Comparison of ENCODE assay signal across 21 mouse cellular contexts in the genomic region with DNA sequence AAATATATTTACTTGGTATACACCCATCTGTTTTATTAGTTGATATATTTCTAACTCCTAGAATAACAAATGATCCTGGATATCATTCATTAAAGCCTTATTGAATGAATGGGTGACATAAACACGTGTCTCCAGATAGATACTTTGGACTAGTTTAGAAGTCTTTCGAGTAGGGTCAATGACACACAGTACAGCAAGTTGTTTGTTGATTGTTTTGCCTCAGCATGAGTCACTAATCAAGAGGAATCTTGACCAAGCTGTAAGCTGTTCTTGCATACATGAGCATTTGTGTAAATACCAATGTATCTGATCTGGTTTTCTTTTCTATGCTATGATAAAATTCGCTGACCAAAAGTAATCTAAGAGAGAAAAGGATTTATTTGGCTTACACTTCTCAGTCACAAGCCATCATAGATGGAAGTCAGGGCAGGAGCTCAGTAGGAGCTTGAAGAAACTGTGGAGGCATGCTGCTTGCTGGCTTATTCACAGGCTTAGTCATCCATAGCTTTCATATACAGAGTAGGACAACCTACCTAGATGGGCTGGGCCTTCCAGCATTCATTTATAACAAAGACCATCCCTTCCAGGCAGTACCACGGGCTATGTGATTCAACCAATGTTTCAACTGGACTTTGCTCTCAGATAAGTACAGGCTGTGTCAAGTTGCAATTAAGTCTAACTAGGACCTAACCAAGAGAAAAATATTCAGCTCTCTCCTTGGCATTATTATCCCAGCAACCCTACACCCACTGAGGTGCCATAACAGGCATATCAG.
A peak's percentile ranks its signal among the peaks of the same experiment; 100 is the strongest.
DNase-seq lines count a peak whose midpoint lies in the region; ATAC-seq and TF ChIP-seq lines count a peak whose summit lies in the region.
"Had no signal": no experiment of that assay in that cellular context is flagged by ENCODE, and none has a peak within 500 bp of the region (broad histone marks: within the 10 kb centered on the region; RNA-seq: fewer than 3 reads in every experiment).

No protein-coding gene starts in this region.

- H3K27me3 ChIP-seq in kidney, adult 2 months (replicated peaks; ENCODE audit: control insufficient read depth, insufficient read depth, low read length), result no peaks in the 10 kb centered on the region
- H3K27me3 ChIP-seq in intestine, embryonic 15.5 days (replicated peaks), result no peaks in the 10 kb centered on the region
- H3K27me3 ChIP-seq in stomach, embryonic 15.5 days (replicated peaks), result no peaks in the 10 kb centered on the region
- H3K27me3 ChIP-seq: heart, embryonic 15.5 days had no signal

- H3K9ac ChIP-seq in intestine, embryonic 15.5 days, result no peak overlapping the region
- H3K9ac ChIP-seq in stomach, embryonic 15.5 days, result no peak overlapping the region
- H3K9ac ChIP-seq: heart, embryonic 15.5 days; hindbrain, embryonic 14.5 days had no signal

- H3K4me1 ChIP-seq in kidney, adult 2 months (ENCODE audit: control insufficient read depth, insufficient read depth, low read length), result no peaks in the 10 kb centered on the region
- no peaks in the 10 kb centered on the region for H3K4me1 ChIP-seq in intestine, embryonic 15.5 days (replicated peaks)
- no peaks in the 10 kb centered on the region for H3K4me1 ChIP-seq in stomach, embryonic 15.5 days
- H3K4me1 ChIP-seq: embryonic facial prominence, embryonic 10.5 days; heart, embryonic 15.5 days; hindbrain, embryonic 10.5 days had no signal

- H3K9me3 ChIP-seq in intestine, embryonic 15.5 days, result no peaks in the 10 kb centered on the region
- H3K9me3 ChIP-seq in stomach, embryonic 15.5 days, result no peaks in the 10 kb centered on the region
- H3K9me3 ChIP-seq: embryonic facial prominence, embryonic 10.5 days; heart, embryonic 15.5 days; hindbrain, embryonic 10.5 days had no signal

- no peak for TF ChIP-seq POLR2A in kidney, adult 2 months (IDR thresholded peaks at IDR 0.05; ENCODE audit: low read depth, low read length)

- ATAC-seq in intestine, embryonic 15.5 days, result peak; percentile 88
- peak; percentile 81 for ATAC-seq in stomach, embryonic 15.5 days (ENCODE audit: insufficient read depth, low FRiP score, low read depth)
- ATAC-seq in cerebellum, adult (ENCODE audit: insufficient number of reproducible peaks, low FRiP score, low TSS enrichment), result no peak
- ATAC-seq: forebrain, embryonic 14.5 days had no signal

- whole genome bisulfite sequencing in kidney, adult 2 months, result 51% methylated on average over 4 of the region's 4 CpGs
- WGBS in intestine, embryonic 15.5 days, result 66% methylated on average over 4 of the region's 4 CpGs
- 70% methylated on average over 4 of the region's 4 CpGs for whole genome bisulfite sequencing in stomach, embryonic 15.5 days

- no peaks in the 10 kb centered on the region for H3K36me3 ChIP-seq in kidney, adult 2 months (ENCODE audit: control insufficient read depth, insufficient read depth, low read length)
- H3K36me3 ChIP-seq in intestine, embryonic 15.5 days, result no peaks in the 10 kb centered on the region
- no peaks in the 10 kb centered on the region for H3K36me3 ChIP-seq in stomach, embryonic 15.5 days
- H3K36me3 ChIP-seq: embryonic facial prominence, embryonic 10.5 days; heart, embryonic 15.5 days; hindbrain, embryonic 10.5 days had no signal

- H3K4me3 ChIP-seq in kidney, adult 2 months (ENCODE audit: insufficient read depth, low read depth, low read length), result no peak overlapping the region
- no peak overlapping the region for H3K4me3 ChIP-seq in intestine, embryonic 15.5 days (replicated peaks)
- H3K4me3 ChIP-seq in stomach, embryonic 15.5 days (replicated peaks), result no peak overlapping the region
- H3K4me3 ChIP-seq: embryonic facial prominence, embryonic 10.5 days; gastrocnemius, adult 2 months; heart, embryonic 15.5 days; hindbrain, embryonic 10.5 days had no signal

- DNase-seq in kidney, adult 2 months, result peak; percentile 6
- DNase-seq in kidney, adult 9 months, result no peak
- DNase-seq in 3T3-L1 (ENCODE audit: low read depth, low spot score), result peak; percentile 28
- no peak for DNase-seq in urinary bladder, postnatal 4 days (ENCODE audit: low spot score in 2 of 2)
- DNase-seq in layer of hippocampus, adult 11-12 months (ENCODE audit: low spot score), result no peak
- DNase-seq: adrenal gland, adult 2 months; adrenal gland, postnatal 25 days; cerebellum, adult 2 months; cerebellum, postnatal 10 days; gastrocnemius, adult 2 months; heart, adult 18-20 months; heart, postnatal 14 days had no signal

- no peak overlapping the region for H3K4me2 ChIP-seq in intestine, embryonic 15.5 days (replicated peaks)
- no peak overlapping the region for H3K4me2 ChIP-seq in stomach, embryonic 15.5 days
- H3K4me2 ChIP-seq: heart, embryonic 11.5 days; heart, embryonic 15.5 days; hindbrain, embryonic 14.5 days had no signal

- no peak overlapping the region for H3K27ac ChIP-seq in kidney, adult 2 months (ENCODE audit: insufficient read depth, low read depth, low read length)
- H3K27ac ChIP-seq in intestine, embryonic 15.5 days, result no peak overlapping the region
- no peak overlapping the region for H3K27ac ChIP-seq in stomach, embryonic 15.5 days
- H3K27ac ChIP-seq: embryonic facial prominence, embryonic 10.5 days; gastrocnemius, adult 2 months; heart, embryonic 15.5 days; hindbrain, embryonic 10.5 days; hindbrain, embryonic 14.5 days had no signal

- TF ChIP-seq CTCF in kidney, adult 2 months (conservative IDR thresholded peaks at IDR 0.05; ENCODE audit: insufficient read depth, insufficient read length, low read depth, low read length), result no peak

Comparison
In these comparisons a context has a peak if more than half of its experiments do, and no peak if none do; other contexts are left out.
1. DNase-seq: peak in kidney, adult 2 months (single experiment) and 3T3-L1 (single experiment); none in kidney, adult 9 months (single experiment), urinary bladder, postnatal 4 days (0 of 2) and layer of hippocampus, adult 11-12 months (single experiment).